Mouse (Mus musculus) heart, postnatal 0 days (tissue): ENCODE results near the gene Phf11b.
"Not testable (repeated sequence)": the region's sequence is repeated elsewhere in the genome, so short reads cannot be mapped to it uniquely, and the experiment has no call there.

ENCODE experiments used
- CTCF ChIP-seq: IDR thresholded peaks from 2 replicates; pipeline ENCODE4 v1.5.1; 2016; ENCODE audit warnings: antibody characterized with exemption, control low read depth, low read depth
- EP300 ChIP-seq: IDR thresholded peaks from 2 replicates; pipeline ENCODE4 v1.6.1; 2016; ENCODE audit warnings: antibody characterized with exemption, low read depth

DNA sequence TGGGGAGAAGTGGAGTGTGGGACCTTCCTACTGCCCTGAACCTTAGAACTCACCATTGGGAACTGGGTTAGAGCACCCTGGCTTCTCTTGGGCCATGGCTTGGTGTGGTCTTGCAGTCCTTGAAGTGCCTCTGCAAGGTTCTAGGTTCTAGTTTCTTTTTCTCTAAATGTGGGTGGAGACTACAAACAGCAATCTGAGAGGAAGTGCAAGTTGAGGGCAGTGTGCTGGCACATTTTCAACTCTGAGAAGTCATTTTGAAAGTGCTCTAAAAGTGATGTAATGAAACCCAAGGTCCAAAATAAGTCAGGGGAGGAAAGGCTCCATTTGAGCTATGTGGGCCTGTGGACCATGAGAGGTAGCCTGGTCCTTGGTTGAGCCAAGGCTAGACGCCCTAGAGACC, 43.8 kb downstream of the Phf11b start, which contains the start of gene Phf11a:
- TF ChIP-seq CTCF, EP300: not testable (repeated sequence)
